Mouse (Mus musculus) CD4-positive, CD25-positive, alpha-beta regulatory T cell, adult 9 weeks (primary cell): ENCODE measurements around the gene Akr1c20. TPM values are rescaled to one million over a fixed set of nuclear protein-coding genes. Genes with fewer than 3 reads are reported as not detected.

Experiments used
- polyA plus RNA-seq: library from polyadenylated mRNA; unstranded; fragments of 100-300 nt; shearing (Covaris generic); gene quantifications from one replicate; pipeline ENCODE4 v1.2.1, GENCODE M21; 2017

Gene Akr1c20
- not detected for polyA plus RNA-seq

DNA sequence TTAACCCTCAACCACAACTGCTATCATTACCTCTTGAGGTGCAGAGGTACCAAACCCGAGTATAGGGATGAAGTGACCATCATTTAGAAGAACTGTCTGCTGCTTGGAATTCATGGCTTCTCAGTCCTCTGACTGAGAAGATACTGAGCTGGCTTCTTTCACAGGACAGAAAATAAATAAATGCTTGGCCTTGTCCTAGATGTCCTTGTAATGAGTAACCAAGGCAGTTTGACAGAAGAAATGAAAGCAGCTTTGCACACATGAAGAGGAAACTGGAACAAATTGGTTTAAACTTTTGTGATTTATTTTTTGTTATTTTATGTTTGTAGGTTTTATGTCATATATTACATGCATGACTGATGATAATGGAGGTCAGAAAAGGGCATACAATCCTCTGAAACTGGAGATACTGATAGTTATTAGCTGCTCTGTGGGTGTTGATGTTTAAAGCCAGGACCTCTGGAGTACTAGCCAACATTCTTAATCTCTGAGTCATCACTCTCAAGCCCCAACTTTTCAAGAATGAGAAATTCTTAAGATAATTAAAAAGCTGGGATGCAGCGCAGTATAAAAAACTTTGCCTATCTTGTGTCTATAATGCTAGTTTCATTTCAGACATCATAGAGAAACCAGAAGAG, at the start of gene Akr1c20:
Gene Akr1c20 (minus strand): TSS at position 145 of the 638 bp plus-strand sequence.

Other genes with a start within 250 kb of the Akr1c20 start
- gene Akr1c12, start 243.9 kb downstream of the Akr1c20 start, polyA plus RNA-seq, result 8.6 TPM
- not detected for gene Akr1c6, start 89.0 kb downstream of the Akr1c20 start, polyA plus RNA-seq
- gene Akr1c21, start 50.7 kb upstream of the Akr1c20 start, polyA plus RNA-seq, result not detected
- 12.4 TPM for gene Akr1e1, start 85.8 kb upstream of the Akr1c20 start, polyA plus RNA-seq